In genomic region chr5:69591640-69592461, GRCm38 (mm10) we compare ENCODE assay signal across 8 mouse cellular contexts. TPM values are rescaled to one million over a fixed set of nuclear protein-coding genes. Genes with fewer than 3 reads are reported as not detected.
DNase-seq lines count a peak whose midpoint lies in the region; TF ChIP-seq lines count a peak whose summit lies in the region.

Gene Gnpda2, minus strand, starts transcription at chr5:69592340.

- TF ChIP-seq CTCF in cortical plate, adult 2 months (IDR thresholded peaks at IDR 0.05; ENCODE audit: extremely low read depth, insufficient read depth, low read length), result 0 out of 2 replicates have a peak, but pooled peaks have one; percentile 10

- H3K9me3 ChIP-seq in megakaryocyte, embryonic 14.5 days, result no peaks in the 10 kb centered on the region

- peak within 1 kb of the TSS; percentile 67 for H3K4me3 ChIP-seq in cortical plate, adult 2 months (ENCODE audit: insufficient read depth, low read length)
- peak within 1 kb of the TSS; percentile 98 for H3K4me3 ChIP-seq in megakaryocyte, embryonic 14.5 days (replicated peaks)

- H3K27ac ChIP-seq in cortical plate, adult 2 months (ENCODE audit: insufficient read depth, low read length), result no peak within 1 kb of the TSS

- H3K4me1 ChIP-seq in cortical plate, adult 2 months (ENCODE audit: control insufficient read depth, insufficient read depth, low read length), result no peaks in the 10 kb centered on the region; the same call in 1 of the 2 replicates
- H3K4me1 ChIP-seq in megakaryocyte, embryonic 14.5 days, result peaks cover 14% of the 10 kb centered on the region

- DNase-seq in ZHBTc4 (ENCODE audit: low read depth, low spot score), result peak; percentile 94
- DNase-seq in gastrocnemius, adult 8-10 months (ENCODE audit: low spot score in 2 of 2), result peak; percentile 57 to 65
- DNase-seq in hindlimb bud, embryonic 11.5 days (ENCODE audit: extremely low spot score, low read depth, low spot score), result peak; percentile 79
- peak; percentile 76 to 84 for DNase-seq in left cerebral cortex, adult 8-10 months (ENCODE audit: low spot score in 2 of 2)
- peak; percentile 94 for DNase-seq in right cerebral cortex, postnatal 10 days (ENCODE audit: low spot score in 2 of 2)
- peak; percentile 71 for DNase-seq in urinary bladder, postnatal 25 days (ENCODE audit: low spot score)

- TF ChIP-seq POLR2A in cortical plate, adult 2 months (IDR thresholded peaks at IDR 0.05; ENCODE audit: extremely low read depth, insufficient read depth, low read length), result peak; percentile 94

- peaks cover 27% of the 10 kb centered on the region for H3K36me3 ChIP-seq in megakaryocyte, embryonic 14.5 days (replicated peaks; ENCODE audit: low read length)

- no peaks in the 10 kb centered on the region for H3K27me3 ChIP-seq in megakaryocyte, embryonic 14.5 days (replicated peaks)

RNA-seq across cellular contexts. Expression of gene Gnpda2, which starts in this region (rescaled TPM):
- polyA plus RNA-seq in cortical plate, adult 2 months (2012; rRNA removed), result 25.0 and 26.5 TPM in 2 replicates
- 1 to 10 TPM; 3.2 to 5.5 (median 4.1) TPM for total RNA-seq in gastrocnemius, adult 8-10 months (2022)
- total RNA-seq in left cerebral cortex, adult 8-10 months (2022), result 10 to 100 TPM; 15.3 to 20.7 (median 19.0) TPM
- 0.27 TPM in 1 of 2 replicates, not detected in the other for polyA plus RNA-seq in megakaryocyte, embryonic 14.5 days (2012; ENCODE audit: insufficient read depth, low replicate concordance)

Comparison
In these comparisons a context has a peak if more than half of its experiments do, and no peak if none do; other contexts are left out.
1. RNA of gene Gnpda2 (polyA plus RNA-seq): 25.0 to 26.5 TPM in cortical plate, adult 2 months; 0.27 TPM in megakaryocyte, embryonic 14.5 days; every median in the first group is over 10 times any median in the second.
2. Peak in every context shown above with its lines, with median percentiles within 50 percentile points of each other: DNase-seq.